Mouse (Mus musculus) ES-E14 (cell line): ENCODE measurements around the gene Mymx.

Experiments used
- CHD2 ChIP-seq: IDR thresholded peaks from 2 replicates; pipeline ENCODE4 v1.6.1; 2014; ENCODE audit warnings: mild to moderate bottlenecking, low read depth, low read length, inconsistent platforms
- HCFC1 ChIP-seq: IDR thresholded peaks from 2 replicates; pipeline ENCODE4 v1.6.1; 2012; ENCODE audit warnings: low read length, inconsistent platforms, borderline replicate concordance; ENCODE audit not compliant: insufficient read depth
- MAFK ChIP-seq: IDR thresholded peaks from 2 replicates; pipeline ENCODE4 v1.6.1; 2014; ENCODE audit warnings: mild to moderate bottlenecking, low read depth, low read length, inconsistent platforms; ENCODE audit not compliant: insufficient read depth
- ZC3H11A ChIP-seq: IDR thresholded peaks from 2 replicates; pipeline ENCODE4 v1.6.1; 2012; ENCODE audit warnings: low read depth, mild to moderate bottlenecking, inconsistent platforms, low read length, borderline replicate concordance
- ZNF384 ChIP-seq: IDR thresholded peaks from 2 replicates; pipeline ENCODE4 v1.6.1; 2012; ENCODE audit warnings: low read depth, low read length, inconsistent platforms

GRCm38 (mm10) chr17:45567162-45567601 is 34.7 kb downstream of the Mymx start:
- TF ChIP-seq ZNF384: no peak
- TF ChIP-seq CHD2: no peak; the same call in 1 of the 2 replicates
- no peak for TF ChIP-seq HCFC1
- TF ChIP-seq MAFK: no peak
- TF ChIP-seq ZC3H11A: no peak
